Comparison of ENCODE assay signal across 8 mouse cellular contexts in the genomic region with DNA sequence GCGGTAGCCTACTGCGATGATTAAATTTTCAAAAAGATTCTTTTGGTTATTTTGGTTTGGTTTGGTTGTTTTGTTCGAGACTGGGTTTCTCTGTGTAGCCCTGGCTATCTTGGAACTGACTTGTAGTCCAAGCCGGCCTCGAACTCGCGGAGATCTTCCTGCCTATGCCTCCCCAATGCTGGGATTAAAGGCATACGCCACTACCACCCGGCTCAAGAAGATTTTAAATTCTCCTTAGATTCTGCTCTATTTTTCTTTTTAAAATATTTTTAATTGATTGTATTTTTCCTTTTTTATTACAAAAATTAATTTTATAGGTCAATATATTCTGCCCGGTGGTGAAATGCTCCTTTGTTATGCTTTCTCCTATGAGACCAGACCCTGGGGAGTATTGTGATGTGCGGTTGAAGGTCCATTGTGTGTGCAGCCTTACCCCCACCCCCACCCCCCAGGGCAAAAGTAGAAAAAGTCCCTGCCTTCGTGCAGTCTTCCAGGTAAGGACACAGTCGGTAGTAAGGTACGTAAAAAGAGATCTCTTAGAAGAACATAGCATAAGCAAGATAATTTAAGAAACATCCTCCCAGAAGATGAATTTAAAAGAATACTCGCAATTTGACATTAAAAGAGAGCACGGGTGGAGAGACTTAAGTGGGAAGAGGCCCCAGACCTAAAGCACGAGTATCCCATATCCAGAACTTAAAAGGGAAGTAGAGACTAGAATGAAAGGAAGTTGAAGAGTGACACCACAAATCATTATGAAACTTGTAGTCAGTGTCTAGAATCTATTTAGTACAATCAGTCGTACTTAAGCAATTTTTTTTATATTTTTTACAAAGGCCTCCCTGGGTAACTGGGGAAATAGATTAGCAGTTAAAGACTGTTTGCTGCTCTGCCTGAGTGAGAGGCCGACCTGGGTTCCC. TPM values are rescaled to one million over a fixed set of nuclear protein-coding genes. Genes with fewer than 3 reads are reported as not detected.
DNase-seq lines count a peak whose midpoint lies in the region; ATAC-seq and TF ChIP-seq lines count a peak whose summit lies in the region.

No protein-coding gene starts in this region.

- peak; percentile 67 for ATAC-seq in granulocyte monocyte progenitor cell, adult 5-6 weeks (replicated peaks; ENCODE audit: poor library complexity, severe bottlenecking)

- H3K9ac ChIP-seq in CH12.LX (ENCODE audit: insufficient read depth, low read depth), result peak overlapping the region; percentile 70

- in situ Hi-C loops in CH12.LX (cut with MboI; ENCODE audit: low pct_ligation_motif_present, low pct_unique_long_range_greater_than_20kb, low sequenced_read_pairs), result no loop called here

- no peak for TF ChIP-seq CTCF in CH12.LX (conservative IDR thresholded peaks at IDR 0.05 in 1 of 2, IDR thresholded peaks at IDR 0.05 in 1 of 2; ENCODE audit: low read depth in 2 of 2, low read length in 2 of 2)

- no peaks in the 10 kb centered on the region for H3K27me3 ChIP-seq in heart, embryonic 10.5 days (ENCODE audit: insufficient read depth, poor library complexity, severe bottlenecking)
- peaks cover 2% of the 10 kb centered on the region for H3K27me3 ChIP-seq in CH12.LX (replicated peaks)

- peak overlapping the region; percentile 93 for H3K4me3 ChIP-seq in heart, embryonic 10.5 days
- peak overlapping the region; percentile 12 to 96 (median 89) for H3K4me3 ChIP-seq in CH12.LX (replicated peaks in 1 of 3; ENCODE audit: low read depth in 2 of 3, low read length in 2 of 3, poor library complexity in 1 of 3)
- H3K4me3 ChIP-seq in macrophage (ENCODE audit: inconsistent target), result peak overlapping the region; percentile 23; the same call in 1 of the 2 replicates

- intact Hi-C loops in heart, postnatal 36 days (cut with DNase I), result no loop called here

- 54% methylated on average over 19 of the region's 19 CpGs for WGBS in heart, embryonic 10.5 days
- 27% methylated on average over 19 of the region's 19 CpGs for WGBS in macrophage (ENCODE audit: missing documents)

- H3K9me3 ChIP-seq in heart, embryonic 10.5 days, result no peaks in the 10 kb centered on the region
- H3K9me3 ChIP-seq in CH12.LX (replicated peaks; ENCODE audit: low read length), result no peaks in the 10 kb centered on the region

- no peak for TF ChIP-seq RAD21 in CH12.LX (IDR thresholded peaks at IDR 0.05; ENCODE audit: low read depth, low read length)

- H3K4me2 ChIP-seq in CH12.LX (ENCODE audit: insufficient read depth, low read depth, poor library complexity, severe bottlenecking), result peak overlapping the region; percentile 38

- peaks cover 22% of the 10 kb centered on the region for H3K4me1 ChIP-seq in heart, embryonic 10.5 days
- peaks cover 9 to 38% of the 10 kb centered on the region in 2 experiments; a peak in 3 of 4 replicates for H3K4me1 ChIP-seq in CH12.LX (ENCODE audit: control insufficient read depth in 1 of 2, insufficient read depth in 2 of 2)

- no peak for DNase-seq in heart, embryonic 10.5 days (ENCODE audit: low spot score)
- DNase-seq in heart, postnatal 36 days, result no peak
- DNase-seq in CH12.LX (ENCODE audit: extremely low read depth), result no peak
- no peak for DNase-seq in layer of hippocampus, postnatal 25 days (ENCODE audit: extremely low spot score in 1 of 2, low spot score in 1 of 2)
- DNase-seq in retina, embryonic 14.5 days (ENCODE audit: low spot score), result no peak
- no peak for DNase-seq in cerebellum, adult 11 months

- H3K27ac ChIP-seq in heart, embryonic 10.5 days, result peak overlapping the region; percentile 95
- H3K27ac ChIP-seq in CH12.LX (ENCODE audit: insufficient read depth, low read depth) (no peak overlapping the region), macrophage (peak overlapping the region; percentile 63)

- TF ChIP-seq POLR2A in CH12.LX (IDR thresholded peaks at IDR 0.05; ENCODE audit: low read depth, low read length), result no peak; the same call in 1 of the 2 replicates

- H3K79me2 ChIP-seq in CH12.LX (replicated peaks; ENCODE audit: control insufficient read depth, extremely low read depth, insufficient read depth, poor library complexity, severe bottlenecking), result peaks cover 41% of the 10 kb centered on the region
- peaks cover 46% of the 10 kb centered on the region for H3K79me2 ChIP-seq in macrophage (ENCODE audit: inconsistent target)

- dilution Hi-C loops in CH12.LX (cut with MboI; ENCODE audit: extremely low pct_ligation_motif_present, extremely low pct_unique_long_range_greater_than_20kb, low sequenced_read_pairs), result no loop called here

- no peak for TF ChIP-seq EP300 in CH12.LX (IDR thresholded peaks at IDR 0.05; ENCODE audit: low read length)

- no peaks in the 10 kb centered on the region for H3K36me3 ChIP-seq in heart, embryonic 10.5 days
- H3K36me3 ChIP-seq in CH12.LX (replicated peaks in 1 of 2; ENCODE audit: control insufficient read depth in 1 of 2, insufficient read depth in 1 of 2, low read length in 1 of 2) (peaks cover 0 to 19% of the 10 kb centered on the region in 2 experiments), macrophage (ENCODE audit: inconsistent target) (no peaks in the 10 kb centered on the region)

TF ChIP-seq in CH12.LX, 34 proteins besides CTCF, POLR2A, EP300 and RAD21:
- TF ChIP-seq CHD1 (IDR thresholded peaks at IDR 0.05; ENCODE audit: low read depth, low read length), result 0 out of 2 replicates have a peak, but pooled peaks have one; percentile 19
- no peak for TF ChIP-seq ETS1 (conservative IDR thresholded peaks at IDR 0.05; ENCODE audit: low read depth, low read length)
- TF ChIP-seq MXI1 (IDR thresholded peaks at IDR 0.05; ENCODE audit: low read depth, low read length), result no peak
- no peak for TF ChIP-seq RCOR1 (conservative IDR thresholded peaks at IDR 0.05; ENCODE audit: low read depth, low read length)
- TF ChIP-seq NRF1 (IDR thresholded peaks at IDR 0.05; ENCODE audit: low read depth, low read length), result no peak

RNA-seq across cellular contexts. Expression of a gene that starts 0.6 kb away (rescaled TPM):
- polyA plus RNA-seq in heart, embryonic 10.5 days (2016; fragmentation: Nextera tagmentation; extraction: Ambion mirVana), result 67.7 and 78.6 TPM in 2 replicates
- total RNA-seq in heart, postnatal 36 days (2021), result 10 to 100 TPM; 57.2 to 65.0 TPM
- 29.4 and 29.5 TPM in 2 replicates for total RNA-seq in CH12.LX (2012; rRNA removed)
- 23.3 and 25.9 TPM in 2 replicates for total RNA-seq in CH12.LX (2014; rRNA removed)
- polyA plus RNA-seq in CH12.LX (2012; ENCODE audit: insufficient read length, low read depth), result 75.3 and 75.6 TPM in 2 replicates
- 95.3 and 128 TPM in 2 replicates for total RNA-seq in granulocyte monocyte progenitor cell, adult 5-6 weeks (2014; fragmentation: Nextera tagmentation)
- 46.4 and 71.0 TPM in 2 replicates for total RNA-seq in granulocyte monocyte progenitor cell, adult 5-6 weeks (2017)
- total RNA-seq in macrophage (2018; cell fraction: chromatin; rRNA removed), result 100 to 1,000 TPM; 190 to 346 (median 244) TPM
- total RNA-seq in macrophage (2018; cell fraction: cytosol; rRNA removed), result 100 to 1,000 TPM; 105 to 139 (median 124) TPM
- total RNA-seq in macrophage (2018; cell fraction: nucleus; rRNA removed), result 100 to 1,000 TPM; 137 to 258 (median 173) TPM
- 112 to 173 TPM (median 131 TPM) in 3 replicates for polyA plus RNA-seq in macrophage (2018)
- total RNA-seq in layer of hippocampus, postnatal 25 days (2021), result 10 to 100 TPM; 56.2 to 62.0 TPM

RNA-seq across cellular contexts. Expression of a gene that starts 32.7 kb away (rescaled TPM):
- 24.3 and 28.3 TPM in 2 replicates for polyA plus RNA-seq in heart, embryonic 10.5 days (2016; fragmentation: Nextera tagmentation; extraction: Ambion mirVana)
- 10 to 100 TPM; 50.9 to 58.9 TPM for total RNA-seq in heart, postnatal 36 days (2021)
- total RNA-seq in CH12.LX (2012; rRNA removed) (29.8 and 32.4 TPM in 2 replicates), CH12.LX (2014; rRNA removed) (23.9 and 25.9 TPM in 2 replicates)
- polyA plus RNA-seq in CH12.LX (2012; ENCODE audit: insufficient read length, low read depth) (24.9 and 27.0 TPM in 2 replicates), macrophage (2018) (18.4 to 27.9 TPM (median 23.3 TPM) in 3 replicates)
- total RNA-seq in granulocyte monocyte progenitor cell, adult 5-6 weeks (2014; fragmentation: Nextera tagmentation), result 43.2 and 44.7 TPM in 2 replicates
- 36.9 and 42.2 TPM in 2 replicates for total RNA-seq in granulocyte monocyte progenitor cell, adult 5-6 weeks (2017)
- total RNA-seq in macrophage (2018; cell fraction: chromatin; rRNA removed), result 100 to 1,000 TPM in 25 of 26 experiments, 10 to 100 TPM in 1; 93.4 to 193 (median 164) TPM
- total RNA-seq in macrophage (2018; cell fraction: cytosol; rRNA removed), result 10 to 100 TPM; 21.3 to 53.2 (median 37.1) TPM
- 100 to 1,000 TPM in 9 of 26 experiments, 10 to 100 TPM in 17; 55.4 to 150 (median 83.9) TPM for total RNA-seq in macrophage (2018; cell fraction: nucleus; rRNA removed)
- total RNA-seq in layer of hippocampus, postnatal 25 days (2021), result 100 to 1,000 TPM; 209 to 224 TPM

Comparison
In these comparisons a context has a peak if more than half of its experiments do, and no peak if none do; other contexts are left out.
1. H3K4me3 ChIP-seq: peak in every context shown above with its lines; median percentile 93 in heart, embryonic 10.5 days; 89 in CH12.LX; 23 in macrophage.